Mouse (Mus musculus): Measurements from ENCODE around the gene Trmt10c. TPM values are rescaled to one million over a fixed set of nuclear protein-coding genes. Genes with fewer than 3 reads are reported as not detected.

Gene Trmt10c
- polyA plus RNA-seq, 1 experiment from 2014 or later, result 32.3 TPM

GRCm38 (mm10) chr16:56029661-56030082, 7.9 kb downstream of the Trmt10c start, which contains the start of gene Pcnp:
Pcnp (minus strand) TSS chr16:56029739.
- WGBS, result 0% methylated on average over 39 of the region's 39 CpGs
- Histone ChIP-seq H3K9me3 (no peaks in the 10 kb centered on the region), H3K9ac (peak within 1 kb of the TSS; percentile 95), H3K27me3 (replicated peaks) (no peaks in the 10 kb centered on the region), H3K4me1 (replicated peaks) (0 out of 2 replicates have a peak, but pooled peaks cover 4% of the 10 kb centered on the region), H3K27ac (peak within 1 kb of the TSS; percentile 85), H3K4me3 (replicated peaks) (peak within 1 kb of the TSS; percentile 88), H3K4me2 (replicated peaks) (peak within 1 kb of the TSS; percentile 62), H3K36me3 (no peaks in the 10 kb centered on the region)
- ATAC-seq, result peak; percentile 99

- peak overlapping the region; percentile 95 for H3K9ac ChIP-seq
- 0 out of 2 replicates have a peak, but pooled peaks cover 4% of the 10 kb centered on the region for H3K4me1 ChIP-seq (replicated peaks)
- WGBS, result under 1% methylated on average over 62 of the region's 62 CpGs
- ATAC-seq, result peak; percentile 94
- H3K4me3 ChIP-seq (replicated peaks), result peak overlapping the region; percentile 88
- H3K27me3 ChIP-seq (replicated peaks), result no peaks in the 10 kb centered on the region
- H3K9me3 ChIP-seq, result no peaks in the 10 kb centered on the region
- peak overlapping the region; percentile 62 for H3K4me2 ChIP-seq (replicated peaks)
- peak overlapping the region; percentile 85 for H3K27ac ChIP-seq
- H3K36me3 ChIP-seq, result no peaks in the 10 kb centered on the region
These were observed 8.7 kb downstream of the Trmt10c start for GRCm38 (mm10) chr16:56028722-56029551.

GRCm38 (mm10) chr16:56027854-56028629, 9.6 kb downstream of the Trmt10c start:
- H3K4me3 ChIP-seq (replicated peaks), result peak overlapping the region; percentile 88
- H3K4me2 ChIP-seq (replicated peaks), result peak overlapping the region; percentile 62
- H3K27ac ChIP-seq, result no peak overlapping the region
- WGBS, result 38% methylated on average over 12 of the region's 12 CpGs
- no peaks in the 10 kb centered on the region for H3K27me3 ChIP-seq (replicated peaks)
- H3K9me3 ChIP-seq, result no peaks in the 10 kb centered on the region
- no peak for ATAC-seq
- H3K9ac ChIP-seq, result peak overlapping the region; percentile 95
- H3K4me1 ChIP-seq (replicated peaks), result 0 out of 2 replicates have a peak, but pooled peaks cover 4% of the 10 kb centered on the region
- H3K36me3 ChIP-seq, result no peaks in the 10 kb centered on the region

- Histone ChIP-seq H3K27me3 (replicated peaks) (no peaks in the 10 kb centered on the region), H3K4me1 (replicated peaks) (no peaks in the 10 kb centered on the region), H3K36me3 (peaks cover 26% of the 10 kb centered on the region), H3K9ac (no peak overlapping the region), H3K27ac (no peak overlapping the region), H3K4me3 (replicated peaks) (no peak overlapping the region), H3K4me2 (replicated peaks) (no peak overlapping the region), H3K9me3 (no peaks in the 10 kb centered on the region)
- 94% methylated on average over 7 of the region's 7 CpGs for WGBS
- no peak for ATAC-seq
These were observed 18.0 kb downstream of the Trmt10c start for GRCm38 (mm10) chr16:56019660-56020059.

DNA sequence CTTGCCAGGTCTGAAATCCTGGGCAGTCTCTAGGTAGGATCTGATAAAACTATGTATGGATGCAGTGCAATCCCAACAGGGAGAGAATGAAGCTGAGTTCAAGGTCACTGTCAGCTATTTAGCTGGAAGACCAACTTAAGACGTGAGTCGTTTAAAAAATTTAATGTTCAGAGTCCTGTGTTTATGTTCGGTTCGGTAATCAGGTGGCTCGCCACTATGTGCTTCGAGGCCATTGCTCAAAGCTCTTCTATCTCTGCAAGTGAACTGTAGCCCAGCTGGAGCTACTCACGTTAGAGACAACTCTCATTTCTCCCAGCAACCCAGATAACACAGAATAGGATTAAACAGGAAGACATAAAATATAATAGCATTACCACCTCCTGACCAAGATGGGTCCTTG, 23.5 kb downstream of the Trmt10c start:
- Histone ChIP-seq H3K9ac (no peak overlapping the region), H3K4me3 (replicated peaks) (no peak overlapping the region), H3K4me1 (replicated peaks) (no peaks in the 10 kb centered on the region), H3K27ac (no peak overlapping the region), H3K4me2 (replicated peaks) (no peak overlapping the region), H3K36me3 (peaks cover 20% of the 10 kb centered on the region), H3K9me3 (no peaks in the 10 kb centered on the region), H3K27me3 (replicated peaks) (no peaks in the 10 kb centered on the region)
- no peak; the same call in 1 of the 2 replicates for ATAC-seq
- WGBS, result 56% methylated on average over 7 of the region's 7 CpGs

- Histone ChIP-seq H3K9ac (no peak overlapping the region), H3K4me2 (replicated peaks) (no peak overlapping the region), H3K36me3 (peaks cover 13% of the 10 kb centered on the region), H3K27me3 (replicated peaks) (no peaks in the 10 kb centered on the region), H3K4me1 (replicated peaks) (no peaks in the 10 kb centered on the region), H3K4me3 (replicated peaks) (no peak overlapping the region), H3K27ac (no peak overlapping the region), H3K9me3 (no peaks in the 10 kb centered on the region)
- ATAC-seq, result peak; percentile 46; the same call in 1 of the 2 replicates
- WGBS, result 88% methylated on average over 10 of the region's 10 CpGs
These were observed 24.6 kb downstream of the Trmt10c start for GRCm38 (mm10) chr16:56012789-56013743.

- WGBS, result 87% methylated on average over 1 of the region's 1 CpGs
- Histone ChIP-seq H3K9me3 (no peaks in the 10 kb centered on the region), H3K9ac (no peak overlapping the region), H3K4me1 (replicated peaks) (no peaks in the 10 kb centered on the region), H3K27ac (no peak overlapping the region), H3K27me3 (replicated peaks) (no peaks in the 10 kb centered on the region), H3K4me2 (replicated peaks) (no peak overlapping the region), H3K4me3 (replicated peaks) (no peak overlapping the region), H3K36me3 (peaks cover 17% of the 10 kb centered on the region)
- no peak for ATAC-seq
These were observed 28.8 kb downstream of the Trmt10c start for GRCm38 (mm10) chr16:56008862-56009261.

DNA sequence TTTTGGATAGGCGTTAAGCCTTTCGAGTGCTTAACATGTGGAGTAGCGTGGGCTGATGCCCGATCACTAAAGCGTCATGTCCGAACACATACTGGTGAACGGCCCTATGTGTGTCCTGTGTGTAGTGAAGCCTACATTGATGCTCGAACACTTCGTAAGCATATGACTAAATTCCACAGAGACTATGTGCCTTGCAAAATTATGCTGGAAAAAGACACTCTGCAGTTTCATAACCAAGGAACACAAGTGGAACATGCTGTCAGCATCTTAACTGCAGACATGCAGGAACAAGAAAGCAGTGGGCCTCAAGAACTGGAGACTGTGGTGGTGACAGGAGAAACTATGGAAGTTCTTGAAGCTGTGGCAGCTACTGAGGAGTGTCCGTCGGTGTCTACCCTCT, 30.8 kb downstream of the Trmt10c start:
- WGBS, result 96% methylated on average over 11 of the region's 11 CpGs
- Histone ChIP-seq H3K4me3 (replicated peaks) (no peak overlapping the region), H3K4me1 (replicated peaks) (no peaks in the 10 kb centered on the region), H3K9ac (no peak overlapping the region), H3K27ac (no peak overlapping the region), H3K9me3 (no peaks in the 10 kb centered on the region), H3K4me2 (replicated peaks) (no peak overlapping the region), H3K27me3 (replicated peaks) (no peaks in the 10 kb centered on the region), H3K36me3 (peaks cover 16% of the 10 kb centered on the region)
- no peak for ATAC-seq

DNA sequence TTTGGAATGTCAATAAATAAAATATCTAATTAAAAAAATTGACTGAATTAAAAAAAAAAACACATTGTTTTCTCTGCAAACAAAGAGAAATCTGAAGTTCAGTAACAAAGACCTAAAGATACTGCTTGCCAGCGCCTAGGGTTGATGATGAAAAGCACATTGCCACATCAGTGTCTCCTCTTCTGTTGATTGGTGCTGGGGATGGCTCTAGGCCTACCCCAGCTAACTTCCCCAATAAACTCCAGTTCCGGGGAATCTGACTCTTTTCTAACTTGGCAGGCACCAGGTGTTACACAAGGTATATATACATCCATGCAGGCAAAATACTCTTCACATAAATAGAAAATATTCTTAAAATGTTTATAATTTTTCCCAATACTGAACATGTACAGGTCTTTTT, 43.4 kb downstream of the Trmt10c start:
- ATAC-seq, result no peak
- H3K36me3 ChIP-seq, result peaks cover 6% of the 10 kb centered on the region; the same call in 1 of the 2 replicates
- no peaks in the 10 kb centered on the region for H3K27me3 ChIP-seq (replicated peaks)
- WGBS, result 93% methylated on average over 2 of the region's 2 CpGs
- no peak overlapping the region for H3K27ac ChIP-seq
- H3K4me1 ChIP-seq (replicated peaks), result no peaks in the 10 kb centered on the region
- no peaks in the 10 kb centered on the region for H3K9me3 ChIP-seq
- H3K9ac ChIP-seq, result no peak overlapping the region
- H3K4me2 ChIP-seq (replicated peaks), result no peak overlapping the region
- no peak overlapping the region for H3K4me3 ChIP-seq (replicated peaks)

DNA sequence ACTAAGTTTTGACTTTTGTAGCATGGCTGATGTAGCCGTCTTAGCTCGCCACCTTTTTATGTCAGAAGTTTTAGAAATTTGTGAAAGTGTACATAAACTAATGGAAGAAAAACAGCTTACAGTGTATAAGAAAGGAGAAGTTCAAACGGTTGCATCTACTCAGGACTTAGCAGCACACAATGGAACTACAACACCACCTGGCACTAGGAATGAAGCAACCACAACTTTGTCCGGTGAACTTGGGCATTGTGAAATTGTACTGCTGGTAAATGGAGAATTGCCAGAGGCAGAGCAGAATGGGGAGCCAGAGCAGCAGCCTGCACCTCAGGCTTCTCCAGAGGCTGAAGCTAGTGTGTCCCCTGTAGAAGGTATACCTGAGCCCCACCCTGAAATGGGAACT, 47.3 kb downstream of the Trmt10c start:
- no peak for ATAC-seq
- H3K9me3 ChIP-seq, result no peaks in the 10 kb centered on the region
- no peak overlapping the region for H3K9ac ChIP-seq
- H3K4me3 ChIP-seq (replicated peaks), result no peak overlapping the region
- H3K36me3 ChIP-seq, result 0 out of 2 replicates have a peak, but pooled peaks cover 6% of the 10 kb centered on the region
- H3K4me1 ChIP-seq (replicated peaks), result no peaks in the 10 kb centered on the region
- H3K27me3 ChIP-seq (replicated peaks), result no peaks in the 10 kb centered on the region
- no peak overlapping the region for H3K4me2 ChIP-seq (replicated peaks)
- WGBS, result 93% methylated on average over 4 of the region's 4 CpGs
- H3K27ac ChIP-seq, result no peak overlapping the region

- WGBS, result 95% methylated on average over 3 of the region's 3 CpGs
- Histone ChIP-seq H3K27ac (no peak overlapping the region), H3K4me2 (replicated peaks) (no peak overlapping the region), H3K9me3 (no peaks in the 10 kb centered on the region), H3K4me3 (replicated peaks) (no peak overlapping the region), H3K9ac (no peak overlapping the region), H3K27me3 (replicated peaks) (no peaks in the 10 kb centered on the region), H3K4me1 (replicated peaks) (no peaks in the 10 kb centered on the region), H3K36me3 (0 out of 2 replicates have a peak, but pooled peaks cover 5% of the 10 kb centered on the region)
- ATAC-seq, result no peak
These were observed 51.6 kb downstream of the Trmt10c start for GRCm38 (mm10) chr16:55986001-55986400.

Measured in intestine, embryonic 15.5 days (tissue).